ENCODE assay signal across 10 mouse cellular contexts in genomic region chr1:85555261-85555660, GRCm38 (mm10). TPM values are rescaled to one million over a fixed set of nuclear protein-coding genes. Genes with fewer than 3 reads are reported as not detected.
A peak's percentile ranks its signal among the peaks of the same experiment; 100 is the strongest.
DNase-seq lines count a peak whose midpoint lies in the region; TF ChIP-seq lines count a peak whose summit lies in the region.
"Not testable (repeated sequence)": the region's sequence is repeated elsewhere in the genome, so short reads cannot be mapped to it uniquely, and the experiment has no call there.
"Had no signal": no experiment of that assay in that cellular context is flagged by ENCODE, and none has a peak within 500 bp of the region (broad histone marks: within the 10 kb centered on the region; RNA-seq: fewer than 3 reads in every experiment).

No protein-coding gene starts in this region.

- not testable (repeated sequence) for H3K4me3 ChIP-seq in left cerebral cortex, adult 2 months

- DNase-seq in cerebellum, adult 11-12 months = peak; percentile 15
- DNase-seq in gastrocnemius, postnatal 25 days = peak; percentile 21
- peak; percentile 15 for DNase-seq in kidney, adult 18-20 months
- DNase-seq in left cerebral cortex, adult 2 months (ENCODE audit: extremely low spot score in 1 of 2, low spot score in 2 of 2) = peak; percentile 11 to 24
- DNase-seq in ovary, adult 18-20 months (ENCODE audit: low spot score) = peak; percentile 34
- DNase-seq in spleen, postnatal 4 days (ENCODE audit: low spot score in 2 of 2) = peak; percentile 28 to 78
- DNase-seq in urinary bladder, adult 18-20 months (ENCODE audit: low spot score in 2 of 2) = peak; percentile 6 to 9

- not testable (repeated sequence) for H3K27ac ChIP-seq in left cerebral cortex, adult 2 months

- intact Hi-C loops in left cerebral cortex, adult 2 months (cut with DNase I) = not testable (repeated sequence)

- not testable (repeated sequence) for TF ChIP-seq CTCF in left cerebral cortex, adult 2 months (IDR thresholded peaks at IDR 0.05)

RNA-seq across cellular contexts. Expression of gene G530012D18Rik, which starts 20.2 kb away (rescaled TPM):
- total RNA-seq in gastrocnemius, postnatal 25 days (2021) = not detected
- not detected for total RNA-seq in left cerebral cortex, adult 2 months (2021)
- total RNA-seq: common myeloid progenitor, adult 5-6 weeks; forebrain, postnatal 0 days; gastrocnemius, postnatal 4 days had no signal

RNA-seq across cellular contexts. Expression of gene Sp110, which starts 43.4 kb away (rescaled TPM):
- 1 to 10 TPM in 1 of 2 experiments, under 1 TPM in 1; 0.72 to 1.3 TPM for total RNA-seq in gastrocnemius, postnatal 25 days (2021)
- 1 to 10 TPM in 1 of 2 experiments, under 1 TPM in 1; 0.70 to 1.7 TPM for total RNA-seq in left cerebral cortex, adult 2 months (2021)

RNA-seq across cellular contexts. Expression of gene Sp140, which starts 44.9 kb away (rescaled TPM):
- 1 to 10 TPM in 1 of 2 experiments, under 1 TPM in 1; 0.18 to 1.9 TPM for total RNA-seq in gastrocnemius, postnatal 25 days (2021)
- under 1 TPM; 0.47 to 0.93 TPM for total RNA-seq in left cerebral cortex, adult 2 months (2021)
